Mouse (Mus musculus) left cerebral cortex, adult 9 months (tissue): ENCODE measurements around the gene Sult1b1.
"Not testable (repeated sequence)": the region's sequence is repeated elsewhere in the genome, so short reads cannot be mapped to it uniquely, and the experiment has no call there.

ENCODE experiments used
- DNase-seq, 2 experiments: peaks; one replicate each; pipeline ENCODE4 v3.0.0; 2022; ENCODE audit warnings: low spot score in 2 of 2

The Sult1b1 gene

GRCm38 (mm10) chr5:87538111-87538510 is at the start of gene Sult1b1:
Gene Sult1b1, minus strand, starts transcription at chr5:87538195.
- no peak for DNase-seq

- no peak for DNase-seq
These were observed 42.4 kb upstream of the Sult1b1 start for GRCm38 (mm10) chr5:87580389-87580788.

GRCm38 (mm10) chr5:87574174-87574573 is 36.2 kb upstream of the Sult1b1 start:
- DNase-seq, result no peak

- no peak for DNase-seq
These were observed 35.5 kb upstream of the Sult1b1 start for GRCm38 (mm10) chr5:87573490-87573889.

- DNase-seq, result no peak
These were observed 34.8 kb upstream of the Sult1b1 start for GRCm38 (mm10) chr5:87572781-87573180.

GRCm38 (mm10) chr5:87568845-87569244 is 30.9 kb upstream of the Sult1b1 start, which contains the start of gene Sult1d1:
Gene Sult1d1, minus strand, starts transcription at chr5:87569027.
- DNase-seq, result no peak

GRCm38 (mm10) chr5:87567306-87567705 is 29.3 kb upstream of the Sult1b1 start:
- DNase-seq, result no peak

- no peak for DNase-seq
These were observed 25.0 kb upstream of the Sult1b1 start for GRCm38 (mm10) chr5:87562966-87563365.

- no peak for DNase-seq
These were observed 24.5 kb upstream of the Sult1b1 start for GRCm38 (mm10) chr5:87562526-87562925.

- no peak for DNase-seq
These were observed 22.1 kb upstream of the Sult1b1 start for GRCm38 (mm10) chr5:87560145-87560544.

GRCm38 (mm10) chr5:87550935-87551334 is 12.9 kb upstream of the Sult1b1 start:
- DNase-seq, result no peak

- DNase-seq, result no peak
These were observed 1.9 kb downstream of the Sult1b1 start for GRCm38 (mm10) chr5:87535994-87536644.

- no peak for DNase-seq
These were observed 5.7 kb downstream of the Sult1b1 start for GRCm38 (mm10) chr5:87532288-87532687.

- DNase-seq, result not testable (repeated sequence)
These were observed 14.4 kb downstream of the Sult1b1 start for GRCm38 (mm10) chr5:87523561-87523960.

GRCm38 (mm10) chr5:87505776-87506458 is 32.1 kb downstream of the Sult1b1 start:
- DNase-seq, result no peak

- no peak for DNase-seq
These were observed 35.3 kb downstream of the Sult1b1 start for GRCm38 (mm10) chr5:87502687-87503086.

- DNase-seq, result no peak
These were observed 38.7 kb downstream of the Sult1b1 start for GRCm38 (mm10) chr5:87499341-87499740.

- no peak for DNase-seq
These were observed 39.1 kb downstream of the Sult1b1 start for GRCm38 (mm10) chr5:87498936-87499335.

- DNase-seq, result no peak
These were observed 47.2 kb downstream of the Sult1b1 start, which contains the start of gene Ugt2a1 for GRCm38 (mm10) chr5:87490771-87491170. Gene Ugt2a1, minus strand, starts transcription at chr5:87490871.

- DNase-seq, result not testable (repeated sequence)
These were observed 51.3 kb downstream of the Sult1b1 start, which contains the start of gene Gm43638 for GRCm38 (mm10) chr5:87486706-87487105. Gene Gm43638, minus strand, starts transcription at chr5:87486806.

GRCm38 (mm10) chr5:87482160-87482559 is 55.8 kb downstream of the Sult1b1 start, which contains the start of gene Ugt2a2:
Gene Ugt2a2, minus strand, starts transcription at chr5:87482260.
- DNase-seq, result no peak
